Mouse (Mus musculus) hindbrain, embryonic 11.5 days (tissue): ENCODE data around the gene Cyp2j5. TPM values are rescaled to one million over a fixed set of nuclear protein-coding genes. Genes with fewer than 3 reads are reported as not detected.
A peak's percentile ranks its signal among the peaks of the same experiment; 100 is the strongest.
"Not testable (repeated sequence)": the region's sequence is repeated elsewhere in the genome, so short reads cannot be mapped to it uniquely, and the experiment has no call there.

Source experiments
- ATAC-seq: fragments of 200-750 bp; cut with Nextera tagmentation; 2 replicates; pipeline ENCODE4 v1.8.0; 2017; ENCODE audit warnings: mild to moderate bottlenecking, moderate TSS enrichment, moderate library complexity; ENCODE audit not compliant: low FRiP score
- DNase-seq: peaks from one replicate; pipeline ENCODE4 v3.0.0-alpha.2; 2015; ENCODE audit warnings: low spot score
- H3K27ac ChIP-seq: fragments of 300-500 bp; sonication (generic); 2 replicates; pipeline ENCODE4 v1.5.1; 2014; ENCODE audit warnings: mild to moderate bottlenecking, low read depth, low read length
- H3K27me3 ChIP-seq: fragments of 300-500 bp; sonication (generic); 2 replicates; pipeline ENCODE4 v1.6.1; 2014; ENCODE audit warnings: mild to moderate bottlenecking, low read length, moderate library complexity, mixed read lengths; ENCODE audit not compliant: control insufficient read depth, insufficient read depth
- H3K36me3 ChIP-seq: fragments of 300-500 bp; sonication (generic); 2 replicates; pipeline ENCODE4 v1.6.1; 2014; ENCODE audit warnings: mild to moderate bottlenecking, low read length, moderate library complexity, mixed read lengths; ENCODE audit not compliant: control insufficient read depth, insufficient read depth
- H3K4me1 ChIP-seq: fragments of 300-500 bp; sonication (generic); replicated peaks from 2 replicates; pipeline ENCODE4 v1.6.1; 2014; ENCODE audit warnings: low read length, mixed read lengths; ENCODE audit not compliant: control insufficient read depth, insufficient read depth
- H3K4me2 ChIP-seq: fragments of 300-500 bp; sonication (generic); replicated peaks from 2 replicates; pipeline ENCODE4 v1.6.1; 2014; ENCODE audit warnings: mild to moderate bottlenecking, low read depth, low read length
- H3K4me3 ChIP-seq: fragments of 300-500 bp; sonication (generic); 2 replicates; pipeline ENCODE4 v1.5.1; 2014; ENCODE audit warnings: low read depth, low read length
- H3K9ac ChIP-seq: fragments of 300-500 bp; sonication (generic); 2 replicates; pipeline ENCODE4 v1.6.1; 2014; ENCODE audit warnings: low read depth, low read length
- H3K9me3 ChIP-seq: fragments of 300-500 bp; sonication (generic); 2 replicates; pipeline ENCODE4 v1.6.1; 2016; ENCODE audit warnings: low read length; ENCODE audit not compliant: control insufficient read depth
- WGBS: fragments of 180-500 bp; shearing (Covaris S2); extraction: QIAGEN DNeasy Blood & Tissue Kit; methylation state at CpG from one replicate; pipeline ENCODE4 v1.1.7; 2014; 5-methylcytosine and 5-hydroxymethylcytosine counted together
- polyA plus RNA-seq: library from polyadenylated mRNA; unstranded; fragments of >200 nt; fragmentation: Nextera tagmentation; extraction: Ambion mirVana; gene quantifications from 2 replicates; pipeline ENCODE4 v1.2.1, GENCODE M21; 2014

Cyp2j5 gene
- polyA plus RNA-seq, 1 experiment from 2014 or later: not detected

GRCm38 (mm10) chr4:96680233-96680632 lies 16.3 kb upstream of the Cyp2j5 start:
- no peak for ATAC-seq
- Histone ChIP-seq H3K36me3 (no peaks in the 10 kb centered on the region), H3K9ac (no peak overlapping the region), H3K4me1 (no peaks in the 10 kb centered on the region), H3K4me3 (no peak overlapping the region), H3K4me2 (no peak overlapping the region), H3K27me3 (no peaks in the 10 kb centered on the region), H3K9me3 (no peaks in the 10 kb centered on the region), H3K27ac (no peak overlapping the region)
- 8% methylated on average over 1 of the region's 1 CpGs for WGBS
- no peak for DNase-seq

DNA sequence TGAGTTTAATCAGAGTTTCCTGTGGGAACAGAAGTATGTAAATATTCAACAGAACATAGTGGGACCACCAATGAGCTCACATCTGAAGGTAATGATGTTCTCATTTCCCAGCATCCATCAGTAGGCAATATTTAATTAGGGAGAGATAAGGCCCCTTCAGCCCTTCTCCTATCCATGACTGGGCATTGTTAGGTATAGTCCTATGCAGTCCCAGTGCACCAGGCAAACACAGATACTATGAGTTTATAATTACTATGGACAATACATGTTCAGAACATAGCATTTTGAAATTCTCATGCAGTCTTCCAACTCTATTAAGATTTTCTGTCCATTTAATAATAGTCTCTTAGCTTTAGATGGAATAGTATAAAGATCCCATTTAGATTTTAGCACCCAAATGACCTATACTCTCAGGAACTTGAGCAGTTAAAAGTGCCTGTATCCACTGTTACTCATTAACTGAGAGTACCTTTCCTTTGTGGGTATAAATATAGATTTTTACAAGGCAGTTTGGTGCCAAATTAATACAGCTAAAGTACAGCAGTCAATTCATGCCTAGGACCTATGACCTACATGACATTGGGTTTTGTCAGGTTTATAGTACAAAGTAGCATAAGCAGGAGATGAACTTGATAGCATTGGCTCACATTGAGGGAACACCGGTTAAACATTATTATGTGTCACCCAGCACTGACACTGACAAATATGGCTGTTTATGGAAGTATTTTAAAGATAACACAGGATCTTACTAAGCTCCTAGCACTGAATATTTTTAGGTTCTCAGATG lies 907 bp upstream of the Cyp2j5 start:
- WGBS: 89% methylated on average over 1 of the region's 1 CpGs
- no peak overlapping the region for H3K4me3 ChIP-seq
- no peak for ATAC-seq

DNA sequence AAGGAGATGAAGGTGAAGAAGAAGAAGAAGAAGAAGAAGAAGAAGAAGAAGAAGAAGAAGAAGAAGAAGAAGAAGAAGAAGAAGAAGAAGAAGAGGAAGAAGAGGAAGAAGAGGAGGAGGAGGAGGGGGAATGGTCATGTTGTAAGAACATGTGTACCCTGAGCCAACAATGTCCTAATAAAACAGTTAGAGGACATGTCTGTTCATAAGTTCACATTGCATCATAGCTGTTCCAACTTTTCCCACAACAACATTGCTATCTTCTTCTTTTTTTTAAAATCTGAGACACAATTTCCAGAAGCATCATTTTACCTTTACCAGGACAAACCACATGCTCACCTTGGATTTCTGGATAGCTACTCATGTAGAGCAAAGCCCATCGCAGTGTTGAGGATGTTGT lies 28.5 kb downstream of the Cyp2j5 start:
- H3K9me3 ChIP-seq: no peaks in the 10 kb centered on the region
- DNase-seq: no peak
- H3K36me3 ChIP-seq: no peaks in the 10 kb centered on the region
- H3K9ac ChIP-seq: no peak overlapping the region
- H3K4me1 ChIP-seq: no peaks in the 10 kb centered on the region
- H3K27me3 ChIP-seq: no peaks in the 10 kb centered on the region
- ATAC-seq: no peak
- no peak overlapping the region for H3K27ac ChIP-seq
- H3K4me3 ChIP-seq: no peak overlapping the region
- WGBS: 83% methylated on average over 1 of the region's 1 CpGs
- H3K4me2 ChIP-seq: no peak overlapping the region

More for the DNA sequence above, 907 bp upstream of the Cyp2j5 start:
- Histone ChIP-seq H3K27ac (no peak overlapping the region), H3K4me2 (no peak overlapping the region), H3K9ac (no peak overlapping the region), H3K36me3 (no peaks in the 10 kb centered on the region), H3K27me3 (no peaks in the 10 kb centered on the region), H3K9me3 (no peaks in the 10 kb centered on the region), H3K4me1 (no peaks in the 10 kb centered on the region)
- no peak for DNase-seq

DNA sequence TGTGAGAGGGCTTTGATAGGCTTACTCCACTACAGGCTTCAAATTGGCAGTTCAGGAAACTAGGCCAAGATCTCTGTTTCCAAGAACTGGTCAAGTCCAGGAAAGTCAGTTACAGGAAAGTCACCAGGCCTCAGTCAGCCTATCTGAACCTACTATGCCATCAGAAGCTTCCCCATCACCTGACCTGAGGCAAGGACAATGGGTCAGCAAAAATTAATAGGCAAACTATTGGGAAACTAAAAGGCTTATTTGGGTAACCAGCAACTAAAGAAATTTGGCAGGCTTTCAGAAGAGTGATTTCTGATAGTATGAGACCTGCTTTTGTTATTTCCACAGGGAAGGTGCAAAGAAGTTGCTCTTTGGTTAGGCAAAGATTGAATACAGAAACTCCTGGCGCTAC lies 41.5 kb downstream of the Cyp2j5 start:
- Histone ChIP-seq H3K27ac (no peak overlapping the region), H3K9ac (no peak overlapping the region), H3K4me2 (no peak overlapping the region), H3K27me3 (no peaks in the 10 kb centered on the region), H3K9me3 (no peaks in the 10 kb centered on the region), H3K4me3 (no peak overlapping the region), H3K4me1 (no peaks in the 10 kb centered on the region), H3K36me3 (no peaks in the 10 kb centered on the region)
- DNase-seq (no peak), ATAC-seq (no peak)
- 86% methylated on average over 1 of the region's 1 CpGs for WGBS

DNA sequence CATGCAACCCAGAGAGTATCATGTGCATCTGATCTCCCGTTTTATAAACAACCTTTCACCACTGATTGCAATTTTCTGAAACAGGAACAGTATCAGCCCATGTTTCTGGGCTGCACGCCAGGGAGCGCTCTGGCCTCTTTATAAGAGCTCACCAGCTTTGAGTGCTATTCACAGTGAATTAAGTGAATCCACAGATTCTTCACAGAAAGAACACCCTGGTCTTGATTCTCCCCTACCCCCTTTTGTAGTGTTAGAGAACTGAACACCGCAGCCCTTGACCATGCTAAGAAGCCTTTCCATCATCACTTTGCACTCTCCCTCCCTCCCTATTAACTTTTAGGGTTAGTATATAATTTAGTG lies 72.2 kb downstream of the Cyp2j5 start:
- H3K4me1 ChIP-seq: no peaks in the 10 kb centered on the region
- no peak overlapping the region for H3K9ac ChIP-seq
- no peak overlapping the region for H3K4me3 ChIP-seq
- peak overlapping the region; percentile 40 for H3K4me2 ChIP-seq
- no peak for DNase-seq
- no peaks in the 10 kb centered on the region for H3K27me3 ChIP-seq
- 48% methylated on average over 4 of the region's 4 CpGs for WGBS
- no peaks in the 10 kb centered on the region for H3K36me3 ChIP-seq
- peak; percentile 38 for ATAC-seq
- no peaks in the 10 kb centered on the region for H3K9me3 ChIP-seq
- H3K27ac ChIP-seq: no peak overlapping the region

DNA sequence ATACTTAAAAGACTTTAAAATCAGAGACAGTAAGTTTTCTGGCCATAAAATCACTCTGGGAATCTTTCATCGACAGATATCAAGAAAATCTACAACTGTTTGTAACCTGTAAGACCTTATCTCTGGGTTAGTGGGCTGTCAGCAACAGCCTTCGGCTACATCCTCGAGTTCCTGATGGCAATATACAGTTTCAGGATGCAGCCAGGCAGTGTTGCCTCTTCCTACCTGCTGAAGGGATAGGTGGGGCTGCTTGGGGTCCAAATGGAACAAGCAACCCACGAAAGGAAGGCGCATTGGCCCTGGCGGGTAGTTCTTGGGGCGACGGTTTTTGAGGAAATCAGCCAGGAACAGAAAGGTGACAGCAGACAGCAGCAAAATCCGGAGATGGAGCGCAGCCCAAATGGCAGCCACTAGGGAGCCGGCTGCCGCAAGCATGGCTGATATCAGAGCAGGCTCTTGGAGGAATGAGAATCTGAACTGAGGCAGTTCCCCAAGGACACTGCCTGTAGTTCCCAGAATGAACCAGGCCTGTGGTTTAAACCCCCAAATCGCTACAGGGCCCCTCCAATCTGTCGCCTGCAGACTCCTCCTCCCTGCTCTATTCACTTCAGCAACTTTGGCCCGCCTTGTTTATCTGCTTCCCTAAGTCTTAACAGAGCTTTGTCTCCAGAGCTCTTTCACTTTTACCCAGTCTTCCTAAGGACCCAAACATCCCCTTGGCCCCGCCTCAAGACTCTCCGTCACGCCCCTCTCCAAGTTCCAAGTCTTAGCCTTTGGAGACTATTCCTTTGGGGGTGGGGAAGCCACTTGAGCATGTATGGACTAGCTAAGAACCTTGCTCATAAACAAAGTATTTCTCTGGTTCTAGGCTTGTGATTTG lies 72.8 kb downstream of the Cyp2j5 start, which contains the start of gene Cyp2j9:
Gene Cyp2j9 (minus strand): TSS at position 668 of the 880 bp plus-strand sequence.
- H3K9me3 ChIP-seq: no peaks in the 10 kb centered on the region
- H3K27me3 ChIP-seq: no peaks in the 10 kb centered on the region
- peak; percentile 58 for DNase-seq
- no peaks in the 10 kb centered on the region for H3K36me3 ChIP-seq
- H3K4me3 ChIP-seq: 0 out of 2 replicates have a peak within 1 kb of the TSS, but pooled peaks have one; percentile 10
- no peaks in the 10 kb centered on the region for H3K4me1 ChIP-seq
- peak; percentile 79 for ATAC-seq
- no peak within 1 kb of the TSS for H3K27ac ChIP-seq
- 12% methylated on average over 18 of the region's 18 CpGs for WGBS
- H3K9ac ChIP-seq: 0 out of 2 replicates have a peak within 1 kb of the TSS, but pooled peaks have one; percentile 8
- peak within 1 kb of the TSS; percentile 40 for H3K4me2 ChIP-seq

DNA sequence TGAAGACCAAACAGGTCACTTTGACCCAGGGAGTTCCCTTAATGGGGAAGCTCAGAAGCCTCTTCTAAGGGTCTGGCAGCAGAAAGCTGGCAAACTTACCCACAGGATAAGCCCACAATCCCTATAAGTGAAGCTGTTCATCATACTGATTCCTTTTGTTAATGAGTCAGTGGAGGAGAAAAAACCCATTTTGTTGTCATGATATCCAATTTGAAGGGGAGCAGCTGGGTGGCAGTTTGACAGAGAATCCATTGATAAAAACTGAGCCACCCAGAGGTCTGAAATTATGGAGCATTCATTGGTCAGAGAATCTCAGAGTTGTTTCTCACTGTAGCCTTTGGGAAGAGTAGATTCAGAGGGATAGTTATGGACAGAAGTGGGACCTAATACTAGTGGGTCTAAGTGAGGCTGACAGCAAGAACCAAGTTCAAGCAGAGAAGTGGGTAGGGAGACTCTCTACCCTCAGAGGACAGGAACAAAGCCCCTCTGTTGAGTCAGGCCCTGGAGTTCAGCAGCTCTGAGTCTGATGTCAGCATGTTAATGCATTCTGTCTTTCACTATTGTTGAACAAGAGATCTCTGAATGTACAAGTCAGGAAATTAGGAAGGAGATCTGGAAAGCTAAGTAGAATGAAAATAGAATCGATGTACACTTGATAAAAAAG lies 82.4 kb downstream of the Cyp2j5 start:
- Histone ChIP-seq H3K9ac (no peak overlapping the region), H3K4me3 (no peak overlapping the region), H3K27me3 (no peaks in the 10 kb centered on the region), H3K4me1 (no peaks in the 10 kb centered on the region), H3K9me3 (no peaks in the 10 kb centered on the region), H3K36me3 (no peaks in the 10 kb centered on the region), H3K4me2 (no peak overlapping the region), H3K27ac (no peak overlapping the region; the same call in 1 of the 2 replicates)
- WGBS: 68% methylated on average over 1 of the region's 1 CpGs
- DNase-seq: peak; percentile 2
- ATAC-seq: peak; percentile 67

- not testable (repeated sequence) for ATAC-seq
These were observed 83.6 kb downstream of the Cyp2j5 start for GRCm38 (mm10) chr4:96580351-96580750.

More at GRCm38 (mm10) chr4:96580351-96580750, 83.6 kb downstream of the Cyp2j5 start:
- H3K36me3 ChIP-seq, DNase-seq, H3K27me3 ChIP-seq, H3K4me2 ChIP-seq, H3K9ac ChIP-seq, H3K27ac ChIP-seq, H3K9me3 ChIP-seq, H3K4me3 ChIP-seq, H3K4me1 ChIP-seq: not testable (repeated sequence)
- WGBS: 62% methylated on average over 6 of the region's 6 CpGs
